Mouse (Mus musculus) ES-Bruce4 (cell line): ENCODE results near the gene Ccdc116.

Experiments used
- CTCF ChIP-seq: IDR thresholded peaks from one replicate; pipeline ENCODE4 v1.8.1; 2011; ENCODE audit warnings: low read depth, low read length
- EP300 ChIP-seq: IDR thresholded peaks from 2 replicates; pipeline ENCODE4 v1.6.1; 2011; ENCODE audit warnings: low read depth, low read length; ENCODE audit not compliant: insufficient read depth

- TF ChIP-seq EP300 (no peak), CTCF (no peak)
Measured at GRCm38 (mm10) chr16:17137355-17137754, 9.7 kb downstream of the Ccdc116 start.
